Mouse (Mus musculus) erythroblast, adult 5-6 weeks (primary cell): ENCODE measurements around the gene Pxn. TPM values are rescaled to one million over a fixed set of nuclear protein-coding genes. Genes with fewer than 3 reads are reported as not detected.
"Not testable (repeated sequence)": the region's sequence is repeated elsewhere in the genome, so short reads cannot be mapped to it uniquely, and the experiment has no call there.

Experiments
- ATAC-seq: replicated peaks from 2 replicates; pipeline ENCODE4 v1.8.0; 2016; ENCODE audit warnings: moderate number of reproducible peaks, mild to moderate bottlenecking, moderate TSS enrichment, inconsistent platforms; ENCODE audit not compliant: poor library complexity, low FRiP score, severe bottlenecking
- total RNA-seq, 2 experiments: library from RNA; stranded (forward) in 1 of 2; stranded (reverse) in 1 of 2; fragments of 150-400 nt in 1 of 2; fragments of 200-764, 138-1000 nt in 1 of 2; gene quantifications; 2 replicates each; pipeline versions ENCODE4 v1.2.3 to v1.2.4; 2015 to 2017; ENCODE audit warnings: low replicate concordance in 2 of 2

Gene Pxn
- total RNA-seq, 2 experiments from 2014 or later, result 18.8 to 57.5 TPM

GRCm38 (mm10) chr5:115568681-115569080 lies 62.2 kb downstream of the Pxn start:
- ATAC-seq, result no peak

DNA sequence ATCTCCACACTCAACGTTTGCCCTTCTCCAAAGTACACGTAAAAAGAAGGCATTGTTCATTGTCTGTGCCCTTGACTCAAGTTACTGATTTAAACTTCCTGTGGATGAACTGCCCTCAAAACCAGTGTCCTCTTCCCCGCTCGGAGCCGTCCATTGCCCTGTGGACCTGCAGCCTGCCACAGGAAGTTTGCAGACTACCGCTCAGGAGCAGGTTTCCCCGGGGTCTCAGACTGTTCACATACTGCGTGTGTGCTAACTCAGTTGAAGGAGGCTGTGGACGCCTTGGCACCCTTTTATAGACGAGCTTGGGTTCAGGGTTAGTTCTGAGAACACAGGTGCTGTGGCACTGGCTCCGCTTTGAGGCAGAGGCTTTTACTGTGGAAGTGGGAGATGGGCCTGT lies 62.8 kb downstream of the Pxn start:
- no peak for ATAC-seq

DNA sequence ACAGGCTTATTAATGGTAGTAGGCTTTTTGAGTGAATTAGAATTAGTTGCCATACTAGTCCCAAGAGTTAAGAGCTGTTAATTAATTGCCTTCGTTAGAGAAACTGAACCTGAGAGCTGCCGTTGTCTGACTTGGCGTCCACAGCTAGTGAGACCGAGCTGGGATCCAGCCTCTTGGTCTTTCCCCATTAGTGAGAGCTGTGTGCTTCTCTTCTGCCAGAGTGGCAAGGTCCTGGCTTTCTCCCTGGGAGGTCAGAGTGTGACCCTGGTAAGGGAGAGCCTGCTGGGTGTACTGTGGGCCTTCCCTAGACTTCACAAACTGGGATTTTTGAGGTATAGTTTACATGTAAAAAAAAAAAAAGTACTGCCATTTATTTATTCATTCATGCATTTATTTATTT lies 63.2 kb downstream of the Pxn start:
- no peak for ATAC-seq

- ATAC-seq, result no peak
These were observed 64.6 kb downstream of the Pxn start for GRCm38 (mm10) chr5:115571086-115571485.

GRCm38 (mm10) chr5:115572679-115573535 lies 66.4 kb downstream of the Pxn start:
- no peak for ATAC-seq

GRCm38 (mm10) chr5:115574992-115575391 lies 68.5 kb downstream of the Pxn start:
- ATAC-seq, result no peak

GRCm38 (mm10) chr5:115577686-115578085 lies 71.2 kb downstream of the Pxn start:
- ATAC-seq, result not testable (repeated sequence)

DNA sequence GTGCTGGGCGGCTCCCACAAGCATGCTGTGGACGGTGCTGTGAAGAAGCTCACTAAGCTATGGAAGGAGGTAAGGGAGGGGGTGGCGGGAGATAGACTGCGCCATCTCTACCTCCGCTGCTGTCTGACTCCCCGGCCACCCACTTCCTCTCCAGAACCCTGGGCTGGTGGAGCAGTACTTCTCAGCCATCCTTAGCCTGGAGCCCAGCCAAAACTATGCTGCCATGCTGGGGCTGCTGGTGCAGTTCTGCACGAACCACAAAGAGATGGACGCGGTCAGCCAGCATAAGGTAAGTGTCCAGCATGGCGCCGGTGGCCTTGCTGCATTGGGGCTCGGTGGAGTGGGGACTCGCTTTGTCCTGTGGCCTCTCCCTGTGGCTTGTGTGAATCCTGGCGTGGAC lies 72.4 kb downstream of the Pxn start:
- ATAC-seq, result no peak

GRCm38 (mm10) chr5:115579363-115579762 lies 72.9 kb downstream of the Pxn start:
- 0 out of 2 replicates have a peak, but pooled peaks have one; percentile 25 for ATAC-seq

DNA sequence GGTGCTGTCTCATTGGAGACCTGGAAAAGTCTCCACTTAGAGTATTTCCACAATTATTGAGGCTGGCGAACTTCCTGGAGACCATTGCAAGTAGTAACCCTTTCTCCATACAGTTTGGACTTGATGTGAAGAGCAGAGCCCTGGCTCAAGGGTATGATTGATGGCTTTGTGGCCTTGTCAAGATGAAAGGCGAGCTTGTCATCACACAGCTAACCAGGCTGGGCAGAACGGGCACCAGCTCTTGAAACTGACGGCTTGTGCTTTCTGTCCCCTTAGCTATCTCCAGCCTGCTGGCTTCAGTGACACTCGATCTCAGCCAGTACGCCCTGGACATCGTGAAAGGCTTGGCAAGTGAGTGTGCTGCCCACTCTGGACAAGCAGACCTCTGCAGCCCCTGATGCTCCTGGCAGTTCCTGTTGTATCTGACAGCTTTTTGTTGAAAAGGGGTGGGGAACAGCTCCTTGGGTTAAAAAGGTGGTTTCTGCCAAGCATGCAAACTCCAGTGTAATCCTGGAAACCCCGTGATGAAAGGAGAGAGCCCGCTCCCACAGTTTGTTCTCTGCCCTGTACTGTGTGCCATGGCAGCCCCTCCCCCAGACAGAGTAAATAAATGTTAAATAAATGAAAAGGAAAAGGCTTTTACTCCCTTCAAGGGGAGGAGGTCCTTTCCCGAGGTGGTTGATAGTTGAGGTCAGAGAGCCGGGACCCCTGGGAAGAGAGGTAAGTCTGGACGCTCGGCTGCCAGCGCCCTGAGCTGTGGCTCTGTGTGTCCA lies 73.9 kb downstream of the Pxn start:
- ATAC-seq, result no peak

GRCm38 (mm10) chr5:115581662-115582061 lies 75.2 kb downstream of the Pxn start:
- no peak for ATAC-seq

DNA sequence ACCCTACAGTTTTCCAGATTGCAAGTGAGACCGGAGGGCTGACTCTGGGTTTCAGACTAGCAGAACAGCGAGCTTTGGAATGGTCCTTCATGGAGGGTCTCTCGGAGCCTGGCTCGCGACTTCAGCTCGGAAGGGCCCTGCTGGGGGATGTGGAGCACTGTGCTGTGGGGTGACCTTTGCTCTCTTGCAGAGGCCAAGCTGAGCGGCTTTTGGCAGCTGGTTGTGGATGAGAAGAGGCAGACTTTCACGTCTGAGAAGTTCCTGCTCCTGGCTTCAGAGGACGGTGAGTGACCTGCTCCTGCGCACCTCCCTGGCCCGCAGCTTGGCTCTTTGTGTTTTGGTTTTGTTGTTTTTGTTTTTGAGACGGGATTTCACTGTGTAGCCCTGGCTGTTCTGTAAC lies 79.1 kb downstream of the Pxn start:
- ATAC-seq, result no peak

- ATAC-seq, result no peak
These were observed 79.7 kb downstream of the Pxn start for GRCm38 (mm10) chr5:115586166-115586565.

- no peak for ATAC-seq
These were observed 80.3 kb downstream of the Pxn start for GRCm38 (mm10) chr5:115586780-115587179.

DNA sequence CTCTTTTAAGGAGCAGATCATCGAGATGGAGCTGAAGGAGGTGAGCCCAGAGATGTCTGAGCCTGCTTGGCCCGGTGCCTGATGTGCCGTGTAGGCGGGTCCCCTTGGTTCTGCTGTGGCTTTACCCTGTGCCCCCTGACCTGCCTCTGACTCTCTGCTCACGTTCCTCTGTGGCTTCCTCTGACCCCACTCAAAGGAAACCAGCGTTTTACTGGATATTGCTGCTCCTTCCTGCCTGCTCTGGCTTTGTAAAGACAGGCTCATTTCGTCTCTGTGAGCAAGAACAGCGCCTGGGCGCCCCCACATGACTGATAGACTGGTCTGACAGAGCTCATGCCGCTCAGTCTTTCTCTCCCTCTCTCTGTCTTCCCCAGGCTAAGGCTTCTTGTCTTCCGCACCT lies 84.6 kb downstream of the Pxn start:
- ATAC-seq, result no peak

GRCm38 (mm10) chr5:115591506-115591905 lies 85.0 kb downstream of the Pxn start:
- ATAC-seq, result no peak

- no peak for ATAC-seq
These were observed 97.1 kb downstream of the Pxn start for GRCm38 (mm10) chr5:115603561-115603960.
